Mouse (Mus musculus) 3134 (cell line): ENCODE measurements around the gene Vmn2r41.
"Not testable (repeated sequence)": the region's sequence is repeated elsewhere in the genome, so short reads cannot be mapped to it uniquely, and the experiment has no call there.

ENCODE experiments used
- DNase-seq: peaks from one replicate; pipeline ENCODE4 v3.0.0-alpha.2; 2011; ENCODE audit warnings: low spot score; ENCODE audit not compliant: insufficient read length; ENCODE audit errors: extremely low read depth

Vmn2r41 gene

GRCm38 (mm10) chr7:8161554-8161953 lies at the start of gene Vmn2r41:
TSS of gene Vmn2r41 (minus strand) at chr7:8161654.
- not testable (repeated sequence) for DNase-seq

- DNase-seq, result not testable (repeated sequence)
Measured at GRCm38 (mm10) chr7:8200220-8200619, 38.8 kb upstream of the Vmn2r41 start, which contains the start of gene Vmn2r42. TSS of gene Vmn2r42 (minus strand) at chr7:8200320.

GRCm38 (mm10) chr7:8092871-8093270 lies 68.6 kb downstream of the Vmn2r41 start:
- DNase-seq, result not testable (repeated sequence)
